Mouse (Mus musculus): Measurements from ENCODE around the gene Cox17. TPM values are rescaled to one million over a fixed set of nuclear protein-coding genes. Genes with fewer than 3 reads are reported as not detected.

The Cox17 gene
- total and polyA plus RNA-seq, 2 experiments from 2014 or later, result 15.0 to 65.3 TPM

- Histone ChIP-seq H3K4me3 (ENCODE audit: low read depth, low read length) (no peak overlapping the region), H3K27ac (ENCODE audit: low read depth, low read length) (no peak overlapping the region), H3K9me3 (ENCODE audit: low read length) (no peaks in the 10 kb centered on the region), H3K27me3 (ENCODE audit: insufficient read depth, low read length) (no peaks in the 10 kb centered on the region), H3K9ac (replicated peaks; ENCODE audit: low read length, poor library complexity, severe bottlenecking) (no peak overlapping the region), H3K4me1 (ENCODE audit: insufficient read depth, low read length) (peaks cover 11% of the 10 kb centered on the region), H3K4me2 (ENCODE audit: low read depth, low read length, poor library complexity, severe bottlenecking) (no peak overlapping the region), H3K36me3 (ENCODE audit: insufficient read depth, low read length) (no peaks in the 10 kb centered on the region)
- 79% methylated on average over 13 of the region's 13 CpGs for WGBS
- TF ChIP-seq CTCF (IDR thresholded peaks at IDR 0.05), result no peak
- ATAC-seq (ENCODE audit: low FRiP score) (no peak), DNase-seq (ENCODE audit: low spot score) (peak; percentile 40)
Measured at GRCm38 (mm10) chr16:38396155-38396554, 49.4 kb downstream of the Cox17 start.

- Histone ChIP-seq H3K4me2 (ENCODE audit: low read depth, low read length, poor library complexity, severe bottlenecking) (no peak overlapping the region), H3K27ac (ENCODE audit: low read depth, low read length) (no peak overlapping the region), H3K27me3 (ENCODE audit: insufficient read depth, low read length) (no peaks in the 10 kb centered on the region), H3K4me1 (ENCODE audit: insufficient read depth, low read length) (peaks cover 11% of the 10 kb centered on the region), H3K36me3 (ENCODE audit: insufficient read depth, low read length) (no peaks in the 10 kb centered on the region), H3K4me3 (ENCODE audit: low read depth, low read length) (no peak overlapping the region), H3K9me3 (ENCODE audit: low read length) (no peaks in the 10 kb centered on the region), H3K9ac (replicated peaks; ENCODE audit: low read length, poor library complexity, severe bottlenecking) (no peak overlapping the region)
- no peak for TF ChIP-seq CTCF (IDR thresholded peaks at IDR 0.05)
- 88% methylated on average over 6 of the region's 6 CpGs for WGBS
- ATAC-seq (ENCODE audit: low FRiP score) (no peak), DNase-seq (ENCODE audit: low spot score) (no peak)
Measured at GRCm38 (mm10) chr16:38398266-38398665, 51.5 kb downstream of the Cox17 start.

GRCm38 (mm10) chr16:38399076-38399475, 52.3 kb downstream of the Cox17 start:
- peak overlapping the region; percentile 54 for H3K4me2 ChIP-seq (ENCODE audit: low read depth, low read length, poor library complexity, severe bottlenecking)
- H3K36me3 ChIP-seq (ENCODE audit: insufficient read depth, low read length), result no peaks in the 10 kb centered on the region
- WGBS, result 69% methylated on average over 3 of the region's 3 CpGs
- TF ChIP-seq CTCF (IDR thresholded peaks at IDR 0.05), result no peak
- H3K9ac ChIP-seq (replicated peaks; ENCODE audit: low read length, poor library complexity, severe bottlenecking), result no peak overlapping the region
- peak overlapping the region; percentile 69; the same call in 1 of the 2 replicates for H3K27ac ChIP-seq (ENCODE audit: low read depth, low read length)
- H3K4me3 ChIP-seq (ENCODE audit: low read depth, low read length), result no peak overlapping the region
- no peaks in the 10 kb centered on the region for H3K9me3 ChIP-seq (ENCODE audit: low read length)
- no peaks in the 10 kb centered on the region for H3K27me3 ChIP-seq (ENCODE audit: insufficient read depth, low read length)
- ATAC-seq (ENCODE audit: low FRiP score) (peak; percentile 24; the same call in 1 of the 2 replicates), DNase-seq (ENCODE audit: low spot score) (no peak)
- peaks cover 11% of the 10 kb centered on the region for H3K4me1 ChIP-seq (ENCODE audit: insufficient read depth, low read length)

- DNase-seq (ENCODE audit: low spot score) (peak; percentile 80), ATAC-seq (ENCODE audit: low FRiP score) (peak; percentile 90)
- Histone ChIP-seq H3K27ac (ENCODE audit: low read depth, low read length) (peak overlapping the region; percentile 69; the same call in 1 of the 2 replicates), H3K9me3 (ENCODE audit: low read length) (no peaks in the 10 kb centered on the region), H3K36me3 (ENCODE audit: insufficient read depth, low read length) (no peaks in the 10 kb centered on the region), H3K4me2 (ENCODE audit: low read depth, low read length, poor library complexity, severe bottlenecking) (peak overlapping the region; percentile 54), H3K4me3 (ENCODE audit: low read depth, low read length) (peak overlapping the region; percentile 28; the same call in 1 of the 2 replicates), H3K27me3 (ENCODE audit: insufficient read depth, low read length) (no peaks in the 10 kb centered on the region), H3K4me1 (ENCODE audit: insufficient read depth, low read length) (peaks cover 11% of the 10 kb centered on the region), H3K9ac (replicated peaks; ENCODE audit: low read length, poor library complexity, severe bottlenecking) (peak overlapping the region; percentile 51)
- 8% methylated on average over 17 of the region's 17 CpGs for WGBS
- no peak for TF ChIP-seq CTCF (IDR thresholded peaks at IDR 0.05)
Measured at GRCm38 (mm10) chr16:38399531-38400231, 52.9 kb downstream of the Cox17 start.

GRCm38 (mm10) chr16:38400311-38400960, 53.6 kb downstream of the Cox17 start:
- Histone ChIP-seq H3K4me2 (ENCODE audit: low read depth, low read length, poor library complexity, severe bottlenecking) (peak overlapping the region; percentile 54), H3K27me3 (ENCODE audit: insufficient read depth, low read length) (no peaks in the 10 kb centered on the region), H3K27ac (ENCODE audit: low read depth, low read length) (0 out of 2 replicates have a peak overlapping the region, but pooled peaks have one; percentile 1), H3K4me1 (ENCODE audit: insufficient read depth, low read length) (peaks cover 11% of the 10 kb centered on the region), H3K36me3 (ENCODE audit: insufficient read depth, low read length) (no peaks in the 10 kb centered on the region), H3K9ac (replicated peaks; ENCODE audit: low read length, poor library complexity, severe bottlenecking) (peak overlapping the region; percentile 51; the same call in 1 of the 2 replicates), H3K9me3 (ENCODE audit: low read length) (no peaks in the 10 kb centered on the region), H3K4me3 (ENCODE audit: low read depth, low read length) (no peak overlapping the region)
- ATAC-seq (ENCODE audit: low FRiP score) (no peak; the same call in 1 of the 2 replicates), DNase-seq (ENCODE audit: low spot score) (peak; percentile 1)
- WGBS, result 65% methylated on average over 9 of the region's 9 CpGs
- no peak for TF ChIP-seq CTCF (IDR thresholded peaks at IDR 0.05)

GRCm38 (mm10) chr16:38401468-38401867, 54.7 kb downstream of the Cox17 start:
- ATAC-seq (ENCODE audit: low FRiP score) (no peak), DNase-seq (ENCODE audit: low spot score) (no peak)
- H3K9ac ChIP-seq (replicated peaks; ENCODE audit: low read length, poor library complexity, severe bottlenecking), result no peak overlapping the region
- no peak overlapping the region for H3K27ac ChIP-seq (ENCODE audit: low read depth, low read length)
- 70% methylated on average over 6 of the region's 6 CpGs for whole genome bisulfite sequencing
- H3K4me3 ChIP-seq (ENCODE audit: low read depth, low read length), result no peak overlapping the region
- no peak for TF ChIP-seq CTCF (IDR thresholded peaks at IDR 0.05)
- H3K9me3 ChIP-seq (ENCODE audit: low read length), result no peaks in the 10 kb centered on the region
- no peaks in the 10 kb centered on the region for H3K36me3 ChIP-seq (ENCODE audit: insufficient read depth, low read length)
- no peak overlapping the region for H3K4me2 ChIP-seq (ENCODE audit: low read depth, low read length, poor library complexity, severe bottlenecking)
- H3K27me3 ChIP-seq (ENCODE audit: insufficient read depth, low read length), result no peaks in the 10 kb centered on the region
- H3K4me1 ChIP-seq (ENCODE audit: insufficient read depth, low read length), result peaks cover 11% of the 10 kb centered on the region

Other genes with a start within 250 kb of the Cox17 start
- gene Nr1i2, start 52.2 kb upstream of the Cox17 start, total RNA-seq (2014; rRNA removed), result not detected in 2 replicates
- not detected in 2 replicates for gene Nr1i2, start 52.2 kb upstream of the Cox17 start, polyA plus RNA-seq (2015; fragmentation: Nextera tagmentation; extraction: Ambion mirVana)
- gene Maats1, start 4.8 kb upstream of the Cox17 start, total RNA-seq (2014; rRNA removed), result 1.2 and 2.1 TPM in 2 replicates
- gene Maats1, start 4.8 kb upstream of the Cox17 start, polyA plus RNA-seq (2015; fragmentation: Nextera tagmentation; extraction: Ambion mirVana), result 1.0 and 1.5 TPM in 2 replicates
- not detected in 2 replicates for gene Gm21987, start within 50 bp of the Cox17 start, total RNA-seq (2014; rRNA removed)
- not detected in 2 replicates for gene Gm21987, start within 50 bp of the Cox17 start, polyA plus RNA-seq (2015; fragmentation: Nextera tagmentation; extraction: Ambion mirVana)
- 1.5 TPM in 2 replicates for gene Popdc2, start 15.2 kb downstream of the Cox17 start, total RNA-seq (2014; rRNA removed)
- 0.49 and 0.69 TPM in 2 replicates for gene Popdc2, start 15.2 kb downstream of the Cox17 start, polyA plus RNA-seq (2015; fragmentation: Nextera tagmentation; extraction: Ambion mirVana)
- gene Pla1a, start 86.2 kb downstream of the Cox17 start, total RNA-seq (2014; rRNA removed), result 1.4 and 1.5 TPM in 2 replicates
- gene Pla1a, start 86.2 kb downstream of the Cox17 start, polyA plus RNA-seq (2015; fragmentation: Nextera tagmentation; extraction: Ambion mirVana), result 0.97 and 1.6 TPM in 2 replicates
- gene Adprh, start 105.7 kb downstream of the Cox17 start, total RNA-seq (2014; rRNA removed), result 50.4 and 54.8 TPM in 2 replicates
- 147 and 148 TPM in 2 replicates for gene Adprh, start 105.7 kb downstream of the Cox17 start, polyA plus RNA-seq (2015; fragmentation: Nextera tagmentation; extraction: Ambion mirVana)
- 0.33 TPM in 1 of 2 replicates, not detected in the other for gene Cd80, start 108.6 kb downstream of the Cox17 start, total RNA-seq (2014; rRNA removed)
- 0.33 and 0.39 TPM in 2 replicates for gene Cd80, start 108.6 kb downstream of the Cox17 start, polyA plus RNA-seq (2015; fragmentation: Nextera tagmentation; extraction: Ambion mirVana)
- 29.4 and 33.1 TPM in 2 replicates for gene Timmdc1, start 175.7 kb downstream of the Cox17 start, total RNA-seq (2014; rRNA removed)
- gene Timmdc1, start 175.7 kb downstream of the Cox17 start, polyA plus RNA-seq (2015; fragmentation: Nextera tagmentation; extraction: Ambion mirVana), result 25.8 and 26.3 TPM in 2 replicates
- 39.9 and 41.5 TPM in 2 replicates for gene Poglut1, start 203.3 kb downstream of the Cox17 start, total RNA-seq (2014; rRNA removed)
- gene Poglut1, start 203.3 kb downstream of the Cox17 start, polyA plus RNA-seq (2015; fragmentation: Nextera tagmentation; extraction: Ambion mirVana), result 33.1 and 33.3 TPM in 2 replicates
- gene Tmem39a, start 211.7 kb downstream of the Cox17 start, total RNA-seq (2014; rRNA removed), result 15.1 and 25.5 TPM in 2 replicates
- 13.2 and 15.1 TPM in 2 replicates for gene Tmem39a, start 211.7 kb downstream of the Cox17 start, polyA plus RNA-seq (2015; fragmentation: Nextera tagmentation; extraction: Ambion mirVana)